Mouse (Mus musculus) brain, embryonic 14.5 days (tissue): ENCODE results near the gene Pbx2.

Experiments
- CTCF ChIP-seq: fragments of 200-500 bp; IDR thresholded peaks from 2 replicates; pipeline ENCODE4 v1.5.1; 2012; ENCODE audit warnings: inconsistent platforms, mild to moderate bottlenecking, moderate library complexity, borderline replicate concordance; ENCODE audit not compliant: insufficient read depth, insufficient read length; ENCODE audit errors: extremely low read depth
- POLR2A ChIP-seq: fragments of 200-500 bp; IDR thresholded peaks from 2 replicates; pipeline ENCODE4 v1.6.1; 2012; ENCODE audit warnings: mild to moderate bottlenecking, inconsistent platforms, borderline replicate concordance; ENCODE audit not compliant: poor library complexity, insufficient read depth, insufficient read length, severe bottlenecking; ENCODE audit errors: extremely low read depth

GRCm38 (mm10) chr17:34640778-34641601, 49.9 kb downstream of the Pbx2 start:
- TF ChIP-seq POLR2A (no peak), CTCF (no peak)
